Mouse (Mus musculus): ENCODE results near the gene Lmtk2. TPM values are rescaled to one million over a fixed set of nuclear protein-coding genes. Genes with fewer than 3 reads are reported as not detected.

Gene Lmtk2
- total RNA-seq, 1 experiment from 2014 or later, result 9.7 TPM

DNA sequence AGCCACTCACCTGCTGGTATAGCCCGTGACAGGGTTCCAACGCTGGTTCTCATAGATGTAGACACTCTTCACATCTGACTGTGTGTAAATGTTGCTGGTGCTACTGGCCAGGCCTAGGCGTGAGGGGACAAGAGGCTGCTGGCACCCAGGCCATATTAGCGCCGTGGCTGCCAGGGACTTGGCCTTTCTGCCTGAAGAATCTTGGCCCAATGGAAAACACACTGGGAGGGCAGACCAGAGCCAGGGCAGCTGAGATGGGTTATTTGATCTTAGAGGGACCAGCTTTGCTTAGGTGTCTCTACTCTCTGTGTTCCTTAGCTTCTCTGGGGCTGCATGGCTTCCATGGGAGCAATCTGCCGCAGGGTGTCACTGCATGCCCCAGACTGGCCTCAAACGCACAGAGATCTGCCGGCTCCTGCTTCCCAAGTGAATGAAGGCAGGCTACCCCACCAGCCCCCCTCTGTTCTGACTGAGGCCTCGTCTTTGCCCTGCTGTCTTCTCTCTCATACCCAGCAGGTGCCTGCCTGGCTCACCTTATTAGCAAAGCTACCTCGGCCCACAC is 103.2 kb downstream of the Lmtk2 start:
- ATAC-seq (replicated peaks; ENCODE audit: low read depth, poor library complexity, severe bottlenecking), result no peak

DNA sequence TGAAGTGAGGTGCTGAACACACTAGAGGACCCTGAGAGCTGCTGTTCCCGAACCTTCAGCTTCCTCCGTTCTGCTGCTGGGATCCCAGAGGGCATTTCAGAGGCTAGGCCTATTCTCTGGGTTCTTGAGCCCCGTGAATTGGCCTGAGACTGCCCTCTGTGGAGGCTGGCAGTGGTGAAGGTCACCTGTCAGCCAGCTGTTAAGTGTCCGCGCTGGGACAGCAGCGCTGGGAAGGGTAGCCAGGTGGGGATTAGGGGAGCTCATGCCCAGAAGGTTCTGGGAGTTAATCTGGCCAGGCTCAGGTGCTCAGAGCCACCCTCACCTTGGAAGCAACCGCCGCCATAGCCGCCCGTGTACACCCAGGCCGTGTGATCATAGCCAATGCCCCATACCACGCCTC is 104.1 kb downstream of the Lmtk2 start:
- ATAC-seq (replicated peaks; ENCODE audit: low read depth, poor library complexity, severe bottlenecking), result no peak

DNA sequence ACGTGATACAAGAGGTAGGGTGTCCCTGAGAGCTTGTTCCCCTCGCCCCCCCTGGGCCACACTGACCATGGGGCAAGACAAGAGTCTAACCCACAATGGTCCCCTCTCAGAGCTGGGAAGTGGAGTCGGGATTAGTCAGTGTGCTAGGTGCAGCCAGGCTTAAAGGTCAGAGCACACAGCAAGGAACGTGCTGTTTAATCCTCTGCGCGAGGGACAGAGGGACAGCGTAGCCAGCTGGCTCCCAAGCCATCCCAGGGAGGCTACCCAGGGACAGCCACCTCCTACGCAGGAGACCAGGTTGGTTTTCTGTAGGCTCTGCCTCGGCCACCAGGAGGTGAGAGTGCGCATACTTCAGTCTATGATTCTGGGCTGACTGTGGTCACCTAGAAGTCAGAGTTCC is 104.7 kb downstream of the Lmtk2 start:
- no peak for ATAC-seq (replicated peaks; ENCODE audit: low read depth, poor library complexity, severe bottlenecking)

DNA sequence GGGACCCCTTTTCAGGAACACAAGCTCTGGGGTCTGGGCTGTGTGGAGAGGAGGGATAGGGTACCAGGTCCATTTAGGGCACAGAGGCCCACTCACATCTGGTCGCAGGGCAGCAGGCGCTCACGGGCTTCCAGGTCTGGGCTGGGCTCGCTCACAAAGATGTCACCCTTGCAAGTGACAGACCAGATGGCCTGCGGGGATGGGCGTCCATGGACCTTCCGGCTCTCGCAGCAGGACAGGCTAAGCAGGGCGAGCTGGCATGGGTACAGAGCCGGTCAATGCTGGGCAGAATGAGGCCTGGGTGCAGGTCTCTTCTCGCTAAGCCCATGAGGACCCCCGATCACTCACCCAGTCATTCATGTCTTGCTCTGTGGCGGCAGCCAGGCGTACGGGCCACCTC is 105.8 kb downstream of the Lmtk2 start:
- no peak for ATAC-seq (replicated peaks; ENCODE audit: low read depth, poor library complexity, severe bottlenecking)

DNA sequence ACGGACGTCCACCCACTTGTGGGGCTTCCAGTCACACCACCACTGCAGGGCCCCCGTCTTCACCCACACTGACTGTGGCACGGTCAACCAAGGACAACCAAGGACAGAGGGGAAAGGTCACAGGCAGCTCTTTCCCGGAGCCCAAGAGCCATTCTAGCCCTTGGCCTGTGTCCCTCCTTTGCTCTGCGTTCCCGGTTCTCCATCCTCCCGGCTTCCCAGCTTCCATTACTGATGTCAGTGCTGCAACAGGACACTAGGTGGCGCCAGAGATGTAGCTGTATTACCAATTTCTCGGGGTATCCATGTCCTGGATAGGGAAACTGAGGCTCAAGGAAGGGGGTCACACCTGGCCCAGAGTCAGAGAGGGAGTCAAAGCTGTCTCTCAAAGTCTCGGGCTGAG is 107.2 kb downstream of the Lmtk2 start:
- peak; percentile 62; the same call in 1 of the 2 replicates for ATAC-seq (replicated peaks; ENCODE audit: low read depth, poor library complexity, severe bottlenecking)

DNA sequence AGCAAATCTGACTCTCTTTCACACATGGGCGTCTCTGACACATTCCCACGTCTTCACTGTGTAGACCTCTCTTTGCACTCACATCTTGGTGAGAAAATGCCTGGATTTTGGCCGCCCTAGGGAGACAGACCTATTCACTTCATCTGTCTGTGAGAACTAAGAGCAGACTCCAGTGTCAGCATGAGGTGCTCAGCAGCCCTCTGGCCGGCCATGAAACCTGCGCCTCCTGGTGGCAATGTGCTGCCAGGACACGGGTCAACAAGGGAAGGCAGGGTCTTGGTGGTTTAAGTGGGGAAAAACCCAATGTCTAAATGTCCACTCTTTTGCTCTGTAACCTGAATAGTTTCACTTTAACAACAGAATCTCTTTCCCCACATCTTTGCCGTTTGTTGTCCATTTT is 114.2 kb downstream of the Lmtk2 start:
- peak; percentile 79 for ATAC-seq (replicated peaks; ENCODE audit: low read depth, poor library complexity, severe bottlenecking)

DNA sequence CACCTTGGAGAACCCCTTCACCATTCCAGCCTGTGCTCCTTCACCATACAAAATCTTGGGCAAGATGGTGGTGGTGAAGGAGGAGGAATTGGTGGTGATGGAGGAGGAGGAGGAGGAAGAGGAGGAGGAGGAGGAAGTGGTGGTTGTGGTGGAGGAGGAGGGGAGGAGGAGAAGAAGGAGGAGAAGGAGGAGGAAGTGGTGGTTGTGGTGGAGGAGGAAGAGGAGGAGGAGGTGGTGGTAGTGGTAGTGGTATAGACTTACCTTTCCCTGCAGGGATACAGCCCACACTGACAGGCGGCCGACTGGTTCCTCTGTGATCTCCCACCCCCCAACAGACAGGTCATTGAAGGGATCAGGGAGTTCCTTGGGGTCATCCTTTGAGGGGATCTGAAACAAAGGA is 115.8 kb downstream of the Lmtk2 start:
- ATAC-seq (replicated peaks; ENCODE audit: low read depth, poor library complexity, severe bottlenecking), result peak; percentile 48

DNA sequence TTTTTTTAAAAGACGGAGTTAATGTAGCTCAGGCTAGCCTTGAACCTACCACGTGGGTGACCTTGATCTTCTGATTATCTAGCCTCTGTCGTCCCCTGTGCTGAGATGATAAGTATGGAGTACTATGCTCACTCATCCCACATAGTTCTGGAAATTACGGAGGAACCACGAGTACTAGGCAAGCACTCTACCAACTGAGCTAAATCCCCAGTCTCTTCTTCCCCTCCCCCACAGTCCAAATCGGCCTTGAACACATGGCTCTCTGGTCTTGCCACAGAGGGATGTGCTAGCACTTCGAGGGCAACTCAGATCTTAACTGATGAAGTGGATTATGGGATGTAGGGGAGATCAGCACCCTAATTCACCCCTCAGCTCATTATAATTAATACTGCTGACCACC is 117.8 kb downstream of the Lmtk2 start:
- ATAC-seq (replicated peaks; ENCODE audit: low read depth, poor library complexity, severe bottlenecking), result no peak

DNA sequence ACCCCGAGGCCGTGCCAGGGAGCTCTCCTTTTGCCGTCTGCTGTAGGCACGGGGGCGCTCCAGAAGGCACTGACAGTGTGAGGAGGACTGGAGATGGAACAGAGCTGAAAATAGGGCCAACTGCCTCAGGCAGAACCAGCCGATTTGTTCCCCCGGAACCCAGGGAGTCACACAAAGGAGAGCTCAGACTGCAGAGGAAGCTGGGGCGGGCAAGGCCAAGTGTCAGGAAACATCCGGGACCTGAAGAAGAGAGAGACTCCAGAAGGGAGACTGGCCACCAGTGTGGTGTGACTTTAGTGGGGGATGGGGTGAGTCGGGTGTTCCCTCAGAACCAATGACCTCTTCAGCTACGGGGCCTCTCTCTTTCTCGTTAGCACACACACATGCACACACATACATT is 119.1 kb downstream of the Lmtk2 start:
- no peak for ATAC-seq (replicated peaks; ENCODE audit: low read depth, poor library complexity, severe bottlenecking)

DNA sequence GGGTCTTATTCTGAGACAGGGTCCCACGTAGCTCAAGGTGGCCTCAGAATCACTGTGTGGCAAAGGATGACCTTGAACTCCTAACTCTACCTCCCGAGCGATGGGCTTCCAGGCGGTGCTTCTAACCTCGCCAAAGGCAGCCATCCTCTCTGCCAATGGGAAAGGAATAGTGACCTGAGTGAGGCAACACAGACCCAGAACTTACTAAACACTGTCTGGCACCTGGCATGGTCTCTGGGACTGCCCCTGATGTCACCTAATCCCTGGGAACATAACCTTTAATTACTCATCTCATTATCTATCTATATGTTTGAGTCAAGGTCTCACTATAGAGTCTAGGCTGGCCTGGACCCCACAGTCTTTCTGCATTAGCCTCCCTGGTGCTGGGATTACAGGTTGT is 119.7 kb downstream of the Lmtk2 start:
- ATAC-seq (replicated peaks; ENCODE audit: low read depth, poor library complexity, severe bottlenecking), result no peak

DNA sequence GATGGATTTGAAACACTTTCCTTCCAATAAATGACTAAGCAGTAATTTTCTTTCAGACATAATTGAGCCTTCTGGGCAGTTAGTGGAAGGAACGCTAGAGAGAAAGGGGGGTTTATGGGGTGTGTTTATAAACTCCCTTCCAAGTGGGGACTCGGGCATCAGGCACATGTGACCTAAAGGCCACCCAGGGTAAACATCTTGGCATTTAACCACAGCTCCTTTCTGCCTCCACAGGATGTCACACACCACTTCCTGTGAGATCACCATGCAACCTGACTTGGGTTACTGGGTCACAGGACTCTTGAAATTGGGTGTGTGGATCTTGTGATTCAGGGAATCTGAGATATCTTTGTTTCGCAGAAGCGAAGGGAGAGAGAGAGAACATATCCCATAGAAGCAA is 121.1 kb downstream of the Lmtk2 start:
- peak; percentile 52 for ATAC-seq (replicated peaks; ENCODE audit: low read depth, poor library complexity, severe bottlenecking)

DNA sequence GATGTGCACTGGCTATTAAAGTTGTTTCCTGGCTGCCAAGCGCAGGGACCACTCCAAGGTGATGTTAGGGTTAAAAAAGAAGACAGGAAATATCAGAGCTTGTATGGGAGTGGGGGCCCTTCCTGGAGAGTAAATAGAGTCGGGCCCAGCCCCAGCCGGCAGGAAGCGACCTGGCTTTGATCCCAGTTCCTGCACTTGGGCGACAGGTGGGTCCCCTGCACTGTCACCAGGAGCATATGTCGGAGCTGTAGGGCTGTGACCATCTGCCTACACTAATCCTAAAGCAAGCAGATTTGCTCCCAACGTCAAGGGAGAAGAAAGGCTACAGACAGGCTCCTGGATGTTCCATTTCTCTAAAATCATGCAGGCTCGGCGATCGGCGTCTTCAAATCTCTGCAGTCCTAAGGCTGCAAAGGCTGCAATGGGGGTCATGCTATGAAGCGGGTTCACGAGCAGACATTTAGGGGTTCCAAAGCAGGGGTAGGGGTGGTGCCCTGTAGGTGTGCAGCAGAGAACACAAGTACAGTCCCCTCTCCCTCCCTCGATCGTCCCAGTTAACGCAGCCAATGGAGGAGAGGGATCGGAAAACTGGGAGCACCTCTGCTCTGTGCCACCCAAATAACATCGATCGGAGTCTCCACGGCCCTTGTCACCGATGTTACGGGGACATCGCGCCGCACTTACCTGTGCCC is 122.7 kb downstream of the Lmtk2 start:
- ATAC-seq (replicated peaks; ENCODE audit: low read depth, poor library complexity, severe bottlenecking), result peak; percentile 4

DNA sequence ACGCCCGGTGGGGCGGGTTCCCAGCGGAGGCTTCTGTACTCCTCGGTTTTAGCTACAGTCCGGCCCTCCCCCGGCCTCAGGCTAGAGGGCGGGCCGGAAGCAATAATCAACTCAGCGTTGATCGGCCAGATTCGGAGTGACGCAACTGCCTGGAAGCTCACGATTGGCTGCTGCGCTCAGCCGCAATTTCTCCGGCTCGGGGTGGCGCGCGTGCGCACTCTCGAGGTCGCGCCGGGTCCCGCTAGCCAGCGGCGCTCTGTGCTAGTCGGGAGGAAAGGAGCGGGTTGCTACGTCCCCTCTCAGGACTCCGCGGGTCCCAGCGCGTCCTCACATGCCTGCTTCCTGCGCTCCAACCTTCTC is 123.2 kb downstream of the Lmtk2 start, which contains the start of gene Tecpr1:
Gene Tecpr1, minus strand, starts transcription at position 113 of the 360 bp plus-strand sequence.
- peak; percentile 85 for ATAC-seq (replicated peaks; ENCODE audit: low read depth, poor library complexity, severe bottlenecking)

DNA sequence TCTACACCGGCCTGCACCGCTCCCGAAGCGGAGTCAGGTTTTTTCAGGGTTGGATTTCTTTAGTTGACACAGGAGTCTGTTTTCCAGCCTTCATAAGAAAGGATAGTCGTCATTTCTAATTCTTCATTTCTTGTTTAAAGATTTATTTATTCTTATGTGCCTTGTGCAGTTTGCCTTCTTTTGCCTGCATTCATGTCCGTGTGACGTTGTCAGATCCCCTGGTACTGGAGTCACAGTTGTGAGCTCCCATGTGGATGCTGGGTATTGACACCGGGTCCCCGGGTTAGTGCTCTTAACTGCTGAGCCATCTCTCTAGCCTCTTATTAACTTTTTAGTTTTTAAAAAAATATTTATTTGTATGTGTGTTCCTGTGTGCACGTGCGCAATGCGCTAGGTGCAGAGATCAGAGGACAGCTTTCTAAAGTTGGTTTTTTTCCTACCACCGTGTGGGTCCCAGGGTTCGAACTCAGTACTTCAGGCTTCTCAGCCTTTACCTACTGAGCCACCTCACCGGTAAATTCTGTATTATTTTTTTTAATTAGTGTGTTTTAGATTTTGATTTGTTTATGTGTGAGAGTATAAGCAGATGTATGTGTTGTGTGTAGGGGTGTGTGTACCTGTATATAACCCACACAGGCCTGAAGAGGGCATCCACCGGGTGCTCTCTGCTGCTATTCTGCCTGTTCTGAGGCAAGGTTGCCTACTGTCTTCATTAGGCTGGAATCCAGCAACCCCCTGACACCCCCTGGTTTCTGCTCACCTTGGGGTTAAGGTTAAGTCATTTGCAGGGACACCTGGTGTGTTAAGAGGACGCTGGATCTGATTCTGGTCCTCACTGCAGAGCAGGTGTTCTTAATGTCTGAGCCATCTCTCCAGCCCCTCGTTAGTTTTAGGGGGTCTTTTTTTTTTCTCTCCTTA is 123.9 kb downstream of the Lmtk2 start:
- ATAC-seq (replicated peaks; ENCODE audit: low read depth, poor library complexity, severe bottlenecking), result no peak

DNA sequence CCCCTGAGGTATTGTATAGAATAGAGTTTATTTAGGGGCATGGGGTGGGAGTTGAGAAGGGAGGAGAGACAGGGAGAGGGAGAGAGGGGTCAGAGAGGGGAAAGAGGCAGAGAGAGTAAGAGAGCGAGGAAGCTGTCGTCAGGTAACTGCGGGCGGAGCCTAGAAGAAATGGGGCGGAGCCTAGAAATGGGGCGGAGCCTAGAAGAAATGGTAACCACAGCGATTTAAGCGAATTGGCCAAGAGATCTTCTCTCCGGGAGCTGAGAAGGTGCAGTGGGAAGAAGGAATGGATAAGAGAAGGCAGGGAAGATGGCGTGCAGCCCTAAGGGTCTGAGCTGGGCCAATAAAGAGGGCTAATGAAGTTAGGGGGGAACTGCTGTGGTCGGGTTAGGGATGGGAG is 126.0 kb downstream of the Lmtk2 start:
- no peak for ATAC-seq (replicated peaks; ENCODE audit: low read depth, poor library complexity, severe bottlenecking)

DNA sequence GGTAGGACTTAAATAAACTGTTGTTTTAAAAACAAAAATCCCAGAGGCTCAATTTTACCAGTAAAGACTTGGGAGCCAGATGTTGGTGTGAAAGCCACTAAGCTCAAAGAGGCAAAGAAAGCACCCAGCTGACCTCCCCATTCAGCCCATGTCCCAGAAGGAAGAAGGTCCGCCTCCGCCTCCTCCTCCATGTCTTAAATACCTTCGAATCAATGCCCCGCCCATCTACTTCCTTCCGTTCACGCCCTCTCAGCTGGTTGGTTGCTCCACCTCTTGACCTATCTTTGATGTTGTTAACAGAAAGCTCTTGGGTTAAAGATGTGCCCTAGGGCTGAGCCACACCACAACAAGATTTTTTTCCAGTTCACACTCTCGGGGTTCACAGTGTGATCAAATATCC is 130.0 kb downstream of the Lmtk2 start:
- no peak for ATAC-seq (replicated peaks; ENCODE audit: low read depth, poor library complexity, severe bottlenecking)

DNA sequence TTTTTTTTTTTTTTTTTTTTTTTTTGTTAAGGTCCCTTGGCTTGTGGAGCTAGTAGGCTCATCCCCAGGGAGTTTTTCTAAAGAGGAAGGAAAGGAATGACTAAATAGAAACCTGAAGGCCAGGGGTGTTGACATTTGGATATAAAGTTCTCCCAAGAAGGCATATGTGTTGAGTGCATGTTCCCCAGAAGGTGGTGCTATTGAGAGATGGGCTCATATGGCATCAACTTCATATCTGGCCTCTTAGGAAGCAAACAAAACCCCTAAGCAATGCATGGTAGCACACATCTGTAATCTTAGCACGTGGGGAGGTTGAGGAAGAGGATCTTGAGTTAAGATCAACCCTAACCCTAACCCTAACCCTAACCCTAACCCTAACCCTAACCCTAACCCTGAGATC is 131.2 kb downstream of the Lmtk2 start:
- ATAC-seq (replicated peaks; ENCODE audit: low read depth, poor library complexity, severe bottlenecking), result peak; percentile 84

DNA sequence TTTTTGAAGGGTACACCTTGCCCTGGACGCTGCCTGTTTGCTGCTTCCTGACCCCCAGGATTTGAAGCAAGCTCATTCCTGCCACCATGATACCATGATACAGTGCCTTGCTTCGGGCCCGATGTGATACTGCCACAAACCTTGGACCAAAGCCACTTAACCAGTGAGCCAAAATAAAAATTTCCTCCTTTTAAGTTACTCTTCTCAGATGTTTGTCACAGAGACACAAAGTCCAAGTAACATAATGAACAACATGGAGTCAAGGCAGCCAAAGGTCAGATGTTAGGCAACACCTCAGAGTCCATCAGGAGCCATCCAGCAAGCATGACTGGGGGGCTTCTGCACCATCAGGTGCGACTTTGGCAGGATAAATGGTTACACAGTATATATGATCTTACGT is 132.3 kb downstream of the Lmtk2 start:
- ATAC-seq (replicated peaks; ENCODE audit: low read depth, poor library complexity, severe bottlenecking), result no peak

DNA sequence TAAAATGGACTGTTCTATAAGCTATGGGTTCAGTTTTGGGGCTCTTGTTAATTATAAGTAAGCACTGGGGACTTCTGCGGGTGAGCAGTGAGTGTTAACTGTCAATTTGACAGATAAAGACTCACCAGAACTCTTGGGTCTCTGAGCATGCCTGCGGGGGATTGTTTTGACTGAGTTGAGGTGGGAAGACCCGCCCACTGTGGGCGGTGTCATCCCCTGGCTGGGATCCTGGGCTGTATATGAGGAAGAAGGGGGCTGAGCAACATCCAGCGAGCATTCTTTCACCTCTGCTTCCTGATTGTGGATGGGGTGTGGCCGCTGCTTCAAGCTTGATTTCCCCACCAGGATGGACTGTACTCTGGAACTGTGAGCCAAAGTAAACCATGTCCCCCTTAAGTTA is 134.0 kb downstream of the Lmtk2 start:
- no peak for ATAC-seq (replicated peaks; ENCODE audit: low read depth, poor library complexity, severe bottlenecking)

DNA sequence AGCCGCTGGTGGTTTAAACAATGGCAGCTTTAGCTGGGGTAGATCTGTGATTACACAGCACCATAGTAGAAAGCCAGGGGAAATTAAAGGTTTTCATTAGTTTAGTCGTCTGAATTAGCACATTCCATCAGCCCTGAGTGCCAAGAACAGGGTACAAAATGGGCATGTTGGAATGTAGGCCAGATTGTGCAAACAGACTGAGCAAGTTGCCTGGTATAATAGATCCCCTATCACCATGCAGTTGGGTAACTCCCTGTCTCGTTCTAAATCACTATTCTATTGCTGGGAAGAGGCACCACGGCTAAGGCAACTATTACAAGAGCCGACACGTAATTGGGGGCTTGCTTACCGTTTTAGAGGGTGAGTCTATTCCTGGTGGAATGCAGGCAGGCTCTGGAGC is 134.5 kb downstream of the Lmtk2 start:
- ATAC-seq (replicated peaks; ENCODE audit: low read depth, poor library complexity, severe bottlenecking), result no peak
